8 mouse cellular contexts compared by ENCODE assay signal in the genomic region with DNA sequence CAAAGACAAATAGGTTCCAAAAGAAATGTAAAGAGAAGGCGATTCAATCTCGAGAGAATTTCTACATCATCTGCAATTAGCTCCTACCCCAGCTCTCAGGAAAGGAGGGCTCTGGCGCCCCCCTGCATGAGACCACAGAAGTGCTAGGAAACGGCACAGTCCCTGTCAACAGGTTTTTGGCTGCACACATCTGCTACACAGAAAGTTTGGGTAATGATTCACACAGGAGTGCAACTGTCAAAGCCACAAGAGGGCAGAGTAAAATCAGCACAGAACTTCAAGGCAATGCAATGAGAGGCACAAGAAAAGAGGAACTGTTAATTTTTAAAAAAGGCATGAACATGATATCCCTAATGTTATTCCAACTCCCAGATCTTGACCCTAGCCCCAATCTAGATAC. TPM values are rescaled to one million over a fixed set of nuclear protein-coding genes. Genes with fewer than 3 reads are reported as not detected.
DNase-seq lines count a peak whose midpoint lies in the region; ATAC-seq and TF ChIP-seq lines count a peak whose summit lies in the region.

No protein-coding gene starts in this region.

- no peak overlapping the region for H3K27ac ChIP-seq in heart, embryonic 12.5 days (ENCODE audit: poor library complexity, severe bottlenecking)
- no peak overlapping the region for H3K27ac ChIP-seq in bone marrow macrophage, adult 2 months (ENCODE audit: insufficient read depth, low read depth, low read length)
- H3K27ac ChIP-seq in hindbrain, postnatal 0 days, result peak overlapping the region; percentile 37; the same call in 1 of the 2 replicates

- peak; percentile 89 for DNase-seq in heart, adult 11 months
- DNase-seq in right cerebral cortex, postnatal 4 days, result peak; percentile 20
- DNase-seq in right cerebral cortex, postnatal 36 days (ENCODE audit: low spot score in 2 of 2), result no peak
- DNase-seq in hindbrain, postnatal 0 days (ENCODE audit: low spot score), result peak; percentile 48
- DNase-seq in splenic B cell, adult 2 months (ENCODE audit: low read depth, low spot score), result peak; percentile 11
- DNase-seq in spleen, postnatal 14 days (ENCODE audit: low spot score in 2 of 2), result no peak

- ATAC-seq in heart, embryonic 12.5 days (ENCODE audit: insufficient number of reproducible peaks, low FRiP score), result no peak
- ATAC-seq in hindbrain, postnatal 0 days, result no peak; the same call in 1 of the 2 replicates

- peaks cover 30% of the 10 kb centered on the region for H3K36me3 ChIP-seq in heart, embryonic 12.5 days
- no peaks in the 10 kb centered on the region for H3K36me3 ChIP-seq in hindbrain, postnatal 0 days (ENCODE audit: insufficient read depth, low read length)
- peaks cover 3% of the 10 kb centered on the region; the same call in 1 of the 2 replicates for H3K36me3 ChIP-seq in splenic B cell, adult 2 months (ENCODE audit: control insufficient read depth, insufficient read depth, low read length, poor library complexity, severe bottlenecking)

- TF ChIP-seq CTCF in bone marrow macrophage, adult 2 months (IDR thresholded peaks at IDR 0.05; ENCODE audit: low read depth, low read length), result peak; percentile 38; the same call in 1 of the 2 replicates
- peak; percentile 56 for TF ChIP-seq CTCF in hindbrain, postnatal 0 days (IDR thresholded peaks at IDR 0.05; ENCODE audit: low read depth)

- no peak for TF ChIP-seq POLR2A in bone marrow macrophage, adult 2 months (IDR thresholded peaks at IDR 0.05; ENCODE audit: borderline replicate concordance, low read depth, low read length)

- 0 out of 2 replicates have a peak, but pooled peaks cover 4% of the 10 kb centered on the region for H3K9me3 ChIP-seq in heart, embryonic 12.5 days (replicated peaks)
- H3K9me3 ChIP-seq in hindbrain, postnatal 0 days (ENCODE audit: low read length), result no peaks in the 10 kb centered on the region

- H3K4me2 ChIP-seq in heart, embryonic 12.5 days, result no peak overlapping the region
- H3K4me2 ChIP-seq in hindbrain, postnatal 0 days (ENCODE audit: low read depth, low read length), result no peak overlapping the region

- WGBS in heart, embryonic 12.5 days, result 56% methylated on average over 4 of the region's 4 CpGs
- 43% methylated on average over 4 of the region's 4 CpGs for WGBS in hindbrain, postnatal 0 days

- H3K27me3 ChIP-seq in heart, embryonic 12.5 days (replicated peaks), result no peaks in the 10 kb centered on the region
- H3K27me3 ChIP-seq in hindbrain, postnatal 0 days (ENCODE audit: insufficient read depth, low read length), result no peaks in the 10 kb centered on the region
- H3K27me3 ChIP-seq in splenic B cell, adult 2 months (ENCODE audit: control insufficient read depth, insufficient read depth, low read length, poor library complexity, severe bottlenecking), result no peaks in the 10 kb centered on the region

- H3K9ac ChIP-seq in heart, embryonic 12.5 days, result no peak overlapping the region
- no peak overlapping the region for H3K9ac ChIP-seq in hindbrain, postnatal 0 days (replicated peaks; ENCODE audit: low read length)

- peaks cover 41% of the 10 kb centered on the region for H3K4me1 ChIP-seq in heart, embryonic 12.5 days (replicated peaks)
- peaks cover 24% of the 10 kb centered on the region for H3K4me1 ChIP-seq in bone marrow macrophage, adult 2 months (ENCODE audit: control insufficient read depth, insufficient read depth, low read length)
- peaks cover 5% of the 10 kb centered on the region for H3K4me1 ChIP-seq in hindbrain, postnatal 0 days (ENCODE audit: insufficient read depth, low read length)

- no peak overlapping the region for H3K4me3 ChIP-seq in heart, embryonic 12.5 days
- no peak overlapping the region for H3K4me3 ChIP-seq in bone marrow macrophage, adult 2 months (ENCODE audit: insufficient read depth, low read length)
- no peak overlapping the region for H3K4me3 ChIP-seq in hindbrain, postnatal 0 days (ENCODE audit: low read length)

RNA-seq across cellular contexts. Expression of a gene that starts 27.8 kb away (rescaled TPM):
- polyA plus RNA-seq in heart, embryonic 12.5 days (2016; fragmentation: Nextera tagmentation; extraction: Ambion mirVana), result 211 and 213 TPM in 2 replicates
- polyA plus RNA-seq in bone marrow macrophage, adult 2 months (2012; ENCODE audit: insufficient read depth, insufficient read length, missing spikeins), result 101 and 102 TPM in 2 replicates
- total RNA-seq in hindbrain, postnatal 0 days (2014; rRNA removed), result 172 and 178 TPM in 2 replicates
- polyA plus RNA-seq in hindbrain, postnatal 0 days (2015; fragmentation: Nextera tagmentation; extraction: Ambion mirVana), result 300 and 304 TPM in 2 replicates

Comparison
In these comparisons a context has a peak if more than half of its experiments do, and no peak if none do; other contexts are left out.
1. DNase-seq: peak in heart, adult 11 months (single experiment), right cerebral cortex, postnatal 4 days (single experiment), hindbrain, postnatal 0 days (single experiment) and splenic B cell, adult 2 months (single experiment); none in right cerebral cortex, postnatal 36 days (0 of 2) and spleen, postnatal 14 days (0 of 2).